Mouse (Mus musculus) gastrocnemius, postnatal 36 days (tissue): ENCODE measurements at regions not wholly inside any gene's neighbourhood (a gene's known extent, or its start where the extent isn't known, plus 50 kb on each side); places are given as distances from the start of the nearest gene placed in this dataset.

Experiments
- DNase-seq, 2 experiments: peaks; one replicate each; pipeline ENCODE4 v3.0.0; 2022
- intact Hi-C: fragments of 180-260 bp; cut with DNase I; formaldehyde crosslinking; loops from one replicate; pipeline ENCODE4 v1.15.1; 2025

GRCm38 (mm10) chr16:87089322-87089721 lies 264.7 kb upstream of the N6amt1 start:
- DNase-seq = no peak
- intact Hi-C loops = no loop called here

GRCm38 (mm10) chr16:87083505-87083904 lies 270.5 kb upstream of the N6amt1 start:
- intact Hi-C loops = no loop called here
- no peak for DNase-seq

- no peak for DNase-seq
Observed at GRCm38 (mm10) chr16:87077385-87077784, 276.6 kb upstream of the N6amt1 start.

GRCm38 (mm10) chr16:87069294-87069693 lies 284.7 kb upstream of the N6amt1 start:
- intact Hi-C loops = no loop called here
- DNase-seq = peak in 1 of 2 experiments; percentile 37

More at GRCm38 (mm10) chr16:87077385-87077784, 276.6 kb upstream of the N6amt1 start:
- intact Hi-C loops = no loop called here

GRCm38 (mm10) chr16:87067981-87068380 lies 286.0 kb upstream of the N6amt1 start:
- no peak for DNase-seq
- intact Hi-C loops = no loop called here

- no peak for DNase-seq
- intact Hi-C loops = no loop called here
Observed at GRCm38 (mm10) chr16:87067523-87067922, 286.5 kb upstream of the N6amt1 start.

- no peak for DNase-seq
- intact Hi-C loops = no loop called here
Observed at GRCm38 (mm10) chr16:87060473-87060872, 293.5 kb upstream of the N6amt1 start.

GRCm38 (mm10) chr16:87049741-87050383 lies 304.1 kb upstream of the N6amt1 start:
- intact Hi-C loops = no loop called here
- DNase-seq = no peak

- intact Hi-C loops = no loop called here
- no peak for DNase-seq
Observed at GRCm38 (mm10) chr16:87044773-87045561, 309.0 kb upstream of the N6amt1 start.

GRCm38 (mm10) chr16:87043689-87044088 lies 310.3 kb upstream of the N6amt1 start:
- intact Hi-C loops = no loop called here
- no peak for DNase-seq

GRCm38 (mm10) chr16:87040366-87040765 lies 313.6 kb upstream of the N6amt1 start:
- no peak for DNase-seq
- intact Hi-C loops = no loop called here

GRCm38 (mm10) chr16:87039861-87040260 lies 314.1 kb upstream of the N6amt1 start:
- intact Hi-C loops = no loop called here
- DNase-seq = no peak

GRCm38 (mm10) chr16:87037061-87037460 lies 316.9 kb upstream of the N6amt1 start:
- intact Hi-C loops = no loop called here
- no peak for DNase-seq

GRCm38 (mm10) chr16:87031836-87032235 lies 322.1 kb upstream of the N6amt1 start:
- intact Hi-C loops = no loop called here
- no peak for DNase-seq

GRCm38 (mm10) chr16:87028516-87029145 lies 325.4 kb upstream of the N6amt1 start:
- DNase-seq = no peak
- intact Hi-C loops = no loop called here

- no peak for DNase-seq
- intact Hi-C loops = no loop called here
Observed at GRCm38 (mm10) chr16:87027621-87028020, 326.4 kb upstream of the N6amt1 start.

GRCm38 (mm10) chr16:87022041-87022440 lies 331.9 kb upstream of the N6amt1 start:
- DNase-seq = no peak
- intact Hi-C loops = no loop called here

- no peak for DNase-seq
- intact Hi-C loops = no loop called here
Observed at GRCm38 (mm10) chr16:87017107-87017670, 336.8 kb upstream of the N6amt1 start.

- peak in 1 of 2 experiments; percentile 5 for DNase-seq
- intact Hi-C loops = no loop called here
Observed at GRCm38 (mm10) chr16:87001579-87001978, 352.4 kb upstream of the N6amt1 start.

- no peak for DNase-seq
- intact Hi-C loops = no loop called here
Observed at GRCm38 (mm10) chr16:87001135-87001534, 352.9 kb upstream of the N6amt1 start.

GRCm38 (mm10) chr16:86971691-86972090 lies 382.3 kb upstream of the N6amt1 start:
- intact Hi-C loops = no loop called here
- DNase-seq = no peak
